Mouse (Mus musculus) kidney, embryonic 15.5 days (tissue): ENCODE measurements around the gene Tnk1. TPM values are rescaled to one million over a fixed set of nuclear protein-coding genes. Genes with fewer than 3 reads are reported as not detected.

Experiments
- ATAC-seq: fragments of 200-750 bp; cut with Nextera tagmentation; replicated peaks from 2 replicates; pipeline ENCODE4 v1.8.0; 2017; ENCODE audit warnings: moderate TSS enrichment; ENCODE audit not compliant: low FRiP score
- H3K27ac ChIP-seq: fragments of 300-500 bp; sonication (generic); 2 replicates; pipeline ENCODE4 v1.5.1; 2015; ENCODE audit warnings: mild to moderate bottlenecking, inconsistent platforms
- H3K27me3 ChIP-seq: fragments of 300-500 bp; sonication (generic); 2 replicates; pipeline ENCODE4 v1.6.1; 2015; ENCODE audit warnings: inconsistent platforms
- H3K36me3 ChIP-seq: fragments of 300-500 bp; sonication (generic); 2 replicates; pipeline ENCODE4 v1.6.1; 2015; ENCODE audit warnings: inconsistent platforms
- H3K4me1 ChIP-seq: fragments of 300-500 bp; sonication (generic); 2 replicates; pipeline ENCODE4 v1.6.1; 2015; ENCODE audit warnings: inconsistent platforms
- H3K4me2 ChIP-seq: fragments of 300-500 bp; sonication (generic); 2 replicates; pipeline ENCODE4 v1.6.1; 2015; ENCODE audit warnings: moderate library complexity, mild to moderate bottlenecking, inconsistent platforms
- H3K4me3 ChIP-seq: fragments of 300-500 bp; sonication (generic); replicated peaks from 2 replicates; pipeline ENCODE4 v1.5.1; 2015; ENCODE audit warnings: mild to moderate bottlenecking, inconsistent platforms
- H3K9ac ChIP-seq: fragments of 300-500 bp; sonication (generic); 2 replicates; pipeline ENCODE4 v1.6.1; 2015; ENCODE audit warnings: mild to moderate bottlenecking, inconsistent platforms
- H3K9me3 ChIP-seq: fragments of 300-500 bp; sonication (generic); replicated peaks from 2 replicates; pipeline ENCODE4 v1.6.1; 2016; ENCODE audit warnings: inconsistent platforms
- WGBS: fragments of 180-500 bp; shearing (Covaris S2); methylation state at CpG from one replicate; pipeline ENCODE4 v1.1.7; 2015; ENCODE audit warnings: mixed read lengths; 5-methylcytosine and 5-hydroxymethylcytosine counted together
- polyA plus RNA-seq: library from polyadenylated mRNA; unstranded; fragments of >200 nt; fragmentation: Nextera tagmentation; extraction: Ambion mirVana; gene quantifications from 2 replicates; pipeline ENCODE4 v1.2.1, GENCODE M21; 2015

Gene Tnk1
- 5.8 and 7.3 TPM in 2 replicates for polyA plus RNA-seq

GRCm38 (mm10) chr11:69858113-69858998, at the start of gene Tnk1:
Gene Tnk1, minus strand, starts transcription at chr11:69858730.
- H3K27ac ChIP-seq: peak within 1 kb of the TSS; percentile 41
- peak; percentile 61 for ATAC-seq
- H3K9me3 ChIP-seq: no peaks in the 10 kb centered on the region
- H3K36me3 ChIP-seq: no peaks in the 10 kb centered on the region
- peaks cover 23% of the 10 kb centered on the region for H3K4me1 ChIP-seq
- H3K9ac ChIP-seq: peak within 1 kb of the TSS; percentile 39; the same call in 1 of the 2 replicates
- WGBS: 19% methylated on average over 30 of the region's 30 CpGs
- H3K27me3 ChIP-seq: peaks cover 23% of the 10 kb centered on the region
- peak within 1 kb of the TSS; percentile 51 for H3K4me2 ChIP-seq
- peak within 1 kb of the TSS; percentile 38 for H3K4me3 ChIP-seq

GRCm38 (mm10) chr11:69904311-69904710, 45.8 kb upstream of the Tnk1 start:
- WGBS: 95% methylated on average over 9 of the region's 9 CpGs
- H3K27me3 ChIP-seq: no peaks in the 10 kb centered on the region
- no peak overlapping the region for H3K9ac ChIP-seq
- H3K9me3 ChIP-seq: no peaks in the 10 kb centered on the region
- H3K4me1 ChIP-seq: peaks cover 22% of the 10 kb centered on the region
- H3K4me2 ChIP-seq: no peak overlapping the region
- no peak overlapping the region for H3K27ac ChIP-seq
- H3K36me3 ChIP-seq: peaks cover 60% of the 10 kb centered on the region
- no peak overlapping the region for H3K4me3 ChIP-seq
- no peak for ATAC-seq

- Histone ChIP-seq H3K4me1 (peaks cover 31% of the 10 kb centered on the region), H3K9me3 (no peaks in the 10 kb centered on the region), H3K4me2 (peak overlapping the region; percentile 97), H3K36me3 (peaks cover 46% of the 10 kb centered on the region), H3K9ac (no peak overlapping the region; the same call in 1 of the 2 replicates), H3K4me3 (peak overlapping the region; percentile 96), H3K27ac (no peak overlapping the region), H3K27me3 (no peaks in the 10 kb centered on the region)
- 89% methylated on average over 13 of the region's 13 CpGs for WGBS
- ATAC-seq: no peak
Measured at GRCm38 (mm10) chr11:69902972-69903371, 44.4 kb upstream of the Tnk1 start.

GRCm38 (mm10) chr11:69901993-69902392, 43.5 kb upstream of the Tnk1 start:
- Histone ChIP-seq H3K27me3 (no peaks in the 10 kb centered on the region), H3K4me1 (peaks cover 31% of the 10 kb centered on the region), H3K27ac (peak overlapping the region; percentile 99), H3K4me3 (peak overlapping the region; percentile 96), H3K9me3 (no peaks in the 10 kb centered on the region), H3K36me3 (peaks cover 37% of the 10 kb centered on the region), H3K9ac (peak overlapping the region; percentile 93), H3K4me2 (peak overlapping the region; percentile 97)
- WGBS: 0% methylated on average over 39 of the region's 39 CpGs
- peak; percentile 3; the same call in 1 of the 2 replicates for ATAC-seq

- Histone ChIP-seq H3K4me1 (peaks cover 31% of the 10 kb centered on the region), H3K27ac (peak overlapping the region; percentile 99), H3K9me3 (no peaks in the 10 kb centered on the region), H3K36me3 (peaks cover 31% of the 10 kb centered on the region), H3K9ac (peak overlapping the region; percentile 93), H3K4me3 (peak overlapping the region; percentile 96), H3K4me2 (peak overlapping the region; percentile 97), H3K27me3 (no peaks in the 10 kb centered on the region)
- under 1% methylated on average over 42 of the region's 42 CpGs for WGBS
- ATAC-seq: peak; percentile 66
Measured at GRCm38 (mm10) chr11:69901406-69901846, 42.9 kb upstream of the Tnk1 start.

- peak within 1 kb of the TSS; percentile 96 for H3K4me3 ChIP-seq
- H3K4me1 ChIP-seq: peaks cover 31% of the 10 kb centered on the region
- ATAC-seq: peak; percentile 97
- under 1% methylated on average over 38 of the region's 38 CpGs for WGBS
- H3K4me2 ChIP-seq: peak within 1 kb of the TSS; percentile 97
- peak within 1 kb of the TSS; percentile 99 for H3K27ac ChIP-seq
- no peaks in the 10 kb centered on the region for H3K9me3 ChIP-seq
- peaks cover 24% of the 10 kb centered on the region for H3K36me3 ChIP-seq
- no peaks in the 10 kb centered on the region for H3K27me3 ChIP-seq
- H3K9ac ChIP-seq: peak within 1 kb of the TSS; percentile 93
Measured at GRCm38 (mm10) chr11:69900471-69901405, 42.2 kb upstream of the Tnk1 start, which contains the start of the genes 2810408A11Rik and Neurl4. Gene 2810408A11Rik, minus strand, starts transcription at chr11:69900987. Gene Neurl4, plus strand, starts transcription at chr11:69901072.

- Histone ChIP-seq H3K4me1 (peaks cover 31% of the 10 kb centered on the region), H3K9me3 (no peaks in the 10 kb centered on the region), H3K27me3 (no peaks in the 10 kb centered on the region), H3K9ac (peak overlapping the region; percentile 93), H3K27ac (peak overlapping the region; percentile 99), H3K4me2 (peak overlapping the region; percentile 97), H3K36me3 (peaks cover 15% of the 10 kb centered on the region), H3K4me3 (peak overlapping the region; percentile 96)
- ATAC-seq: no peak
- 17% methylated on average over 4 of the region's 4 CpGs for WGBS
Measured at GRCm38 (mm10) chr11:69899870-69900269, 41.3 kb upstream of the Tnk1 start.

GRCm38 (mm10) chr11:69895291-69895690, 36.8 kb upstream of the Tnk1 start, which contains the start of gene Acap1:
Gene Acap1, minus strand, starts transcription at chr11:69895539.
- Histone ChIP-seq H3K4me2 (no peak within 1 kb of the TSS), H3K27ac (no peak within 1 kb of the TSS), H3K4me3 (no peak within 1 kb of the TSS), H3K9ac (no peak within 1 kb of the TSS), H3K4me1 (peaks cover 20% of the 10 kb centered on the region), H3K27me3 (no peaks in the 10 kb centered on the region), H3K36me3 (no peaks in the 10 kb centered on the region), H3K9me3 (no peaks in the 10 kb centered on the region)
- WGBS: 69% methylated on average over 4 of the region's 4 CpGs
- ATAC-seq: no peak

- Histone ChIP-seq H3K4me1 (peaks cover 16% of the 10 kb centered on the region), H3K9ac (no peak overlapping the region), H3K36me3 (no peaks in the 10 kb centered on the region), H3K9me3 (no peaks in the 10 kb centered on the region), H3K27ac (no peak overlapping the region), H3K27me3 (no peaks in the 10 kb centered on the region), H3K4me2 (no peak overlapping the region), H3K4me3 (no peak overlapping the region)
- WGBS: 69% methylated on average over 5 of the region's 5 CpGs
- ATAC-seq: no peak
Measured at GRCm38 (mm10) chr11:69894671-69895070, 36.1 kb upstream of the Tnk1 start.

- no peak overlapping the region for H3K27ac ChIP-seq
- 65% methylated on average over 4 of the region's 4 CpGs for WGBS
- no peaks in the 10 kb centered on the region for H3K9me3 ChIP-seq
- no peak overlapping the region for H3K4me3 ChIP-seq
- no peaks in the 10 kb centered on the region for H3K36me3 ChIP-seq
- no peak overlapping the region for H3K9ac ChIP-seq
- peaks cover 3% of the 10 kb centered on the region for H3K4me1 ChIP-seq
- no peaks in the 10 kb centered on the region for H3K27me3 ChIP-seq
- ATAC-seq: no peak
- no peak overlapping the region for H3K4me2 ChIP-seq
Measured at GRCm38 (mm10) chr11:69891482-69891881, 33.0 kb upstream of the Tnk1 start.

- Histone ChIP-seq H3K9ac (no peak overlapping the region), H3K4me1 (peaks cover 14% of the 10 kb centered on the region), H3K9me3 (no peaks in the 10 kb centered on the region), H3K4me2 (no peak overlapping the region), H3K27me3 (no peaks in the 10 kb centered on the region), H3K4me3 (no peak overlapping the region), H3K27ac (no peak overlapping the region), H3K36me3 (no peaks in the 10 kb centered on the region)
- 64% methylated on average over 8 of the region's 8 CpGs for WGBS
- no peak for ATAC-seq
Measured at GRCm38 (mm10) chr11:69886907-69887635, 28.5 kb upstream of the Tnk1 start.
